ENCODE assay signal across 8 mouse cellular contexts in genomic region chr2:60810617-60811016, GRCm38 (mm10).
A peak's percentile ranks its signal among the peaks of the same experiment; 100 is the strongest.
DNase-seq lines count a peak whose midpoint lies in the region; ATAC-seq and TF ChIP-seq lines count a peak whose summit lies in the region.

No protein-coding gene starts in this region.

- 0 out of 6 replicates have a peak, but pooled peaks of 1 of the 3 experiments have one; percentile 6 for TF ChIP-seq CTCF in MEL (IDR thresholded peaks at IDR 0.05 in 2 of 3, conservative IDR thresholded peaks at IDR 0.05 in 1 of 3; ENCODE audit: control insufficient read depth in 1 of 3, insufficient read depth in 1 of 3, low read depth in 2 of 3, low read length in 3 of 3, poor library complexity in 1 of 3, severe bottlenecking in 1 of 3)
- TF ChIP-seq CTCF in lung, postnatal 0 days (IDR thresholded peaks at IDR 0.05): peak; percentile 64

- no peak overlapping the region for H3K4me2 ChIP-seq in lung, postnatal 0 days (replicated peaks; ENCODE audit: low read depth, low read length)
- no peak overlapping the region for H3K4me2 ChIP-seq in hindbrain, embryonic 14.5 days (replicated peaks)

- no peak for TF ChIP-seq POLR2A in MEL (IDR thresholded peaks at IDR 0.05; ENCODE audit: control insufficient read depth in 1 of 2, insufficient read depth in 1 of 2, low read depth in 1 of 2, low read length in 2 of 2, poor library complexity in 1 of 2)

- intact Hi-C loops in left cerebral cortex, postnatal 25 days (cut with DNase I): no loop called here

- peak; percentile 73 for ATAC-seq in granulocyte monocyte progenitor cell, adult 5-6 weeks (replicated peaks; ENCODE audit: poor library complexity, severe bottlenecking)
- peak; percentile 83 for ATAC-seq in lung, postnatal 0 days
- no peak for ATAC-seq in hindbrain, embryonic 14.5 days (ENCODE audit: low FRiP score)

- peak; percentile 26 to 31 for DNase-seq in B cell, adult 2 months
- peak; percentile 72 for DNase-seq in MEL (ENCODE audit: low read depth, low spot score)
- peak; percentile 60 for DNase-seq in kidney, adult 8-10 months
- DNase-seq in lung, postnatal 0 days (ENCODE audit: low spot score): peak; percentile 89
- DNase-seq in thymus, postnatal 14 days: peak; percentile 64
- no peak for DNase-seq in left cerebral cortex, postnatal 25 days (ENCODE audit: low spot score in 2 of 2)
- no peak for DNase-seq in hindbrain, embryonic 14.5 days (ENCODE audit: low spot score)

- peak overlapping the region; percentile 6; the same call in 1 of the 2 replicates for H3K27ac ChIP-seq in MEL (ENCODE audit: control insufficient read depth, low read depth, low read length)
- H3K27ac ChIP-seq in lung, postnatal 0 days (ENCODE audit: low read length): peak overlapping the region; percentile 66
- no peak overlapping the region for H3K27ac ChIP-seq in hindbrain, embryonic 14.5 days

- peaks cover 3 to 16% of the 10 kb centered on the region in 2 experiments; a peak in 3 of 4 replicates for H3K4me1 ChIP-seq in MEL (ENCODE audit: control insufficient read depth in 1 of 2, insufficient read depth in 2 of 2, low read length in 2 of 2)
- H3K4me1 ChIP-seq in lung, postnatal 0 days (ENCODE audit: insufficient read depth, low read depth, low read length): peaks cover 39% of the 10 kb centered on the region
- peaks cover 4% of the 10 kb centered on the region; the same call in 1 of the 2 replicates for H3K4me1 ChIP-seq in hindbrain, embryonic 14.5 days (replicated peaks; ENCODE audit: control insufficient read depth, insufficient read depth, low read length)

- H3K4me3 ChIP-seq in MEL (ENCODE audit: control insufficient read depth in 1 of 2, insufficient read depth in 1 of 2, low read depth in 2 of 2, low read length in 2 of 2): no peak overlapping the region
- H3K4me3 ChIP-seq in lung, postnatal 0 days (ENCODE audit: low read depth, low read length): no peak overlapping the region
- H3K4me3 ChIP-seq in hindbrain, embryonic 14.5 days (replicated peaks; ENCODE audit: low read length): no peak overlapping the region

- no peak for TF ChIP-seq RAD21 in MEL (IDR thresholded peaks at IDR 0.05; ENCODE audit: low read depth, low read length)

- H3K27me3 ChIP-seq in MEL (ENCODE audit: control insufficient read depth in 1 of 2, insufficient read depth in 2 of 2, low read length in 2 of 2): no peaks in the 10 kb centered on the region
- no peaks in the 10 kb centered on the region for H3K27me3 ChIP-seq in lung, postnatal 0 days (replicated peaks; ENCODE audit: insufficient read depth, low read length)
- no peaks in the 10 kb centered on the region for H3K27me3 ChIP-seq in hindbrain, embryonic 14.5 days (ENCODE audit: control insufficient read depth, insufficient read depth, low read length)

- H3K9me3 ChIP-seq in MEL (replicated peaks; ENCODE audit: insufficient read depth, low read length): no peaks in the 10 kb centered on the region
- no peaks in the 10 kb centered on the region for H3K9me3 ChIP-seq in lung, postnatal 0 days (ENCODE audit: low read length)
- H3K9me3 ChIP-seq in hindbrain, embryonic 14.5 days (ENCODE audit: control insufficient read depth, low read length): no peaks in the 10 kb centered on the region

- no peak overlapping the region for H3K9ac ChIP-seq in MEL (ENCODE audit: control insufficient read depth, low read depth, low read length, poor library complexity, severe bottlenecking)
- no peak overlapping the region for H3K9ac ChIP-seq in lung, postnatal 0 days (replicated peaks; ENCODE audit: low read depth)
- no peak overlapping the region for H3K9ac ChIP-seq in hindbrain, embryonic 14.5 days

- H3K36me3 ChIP-seq in MEL (ENCODE audit: control insufficient read depth in 1 of 2, insufficient read depth in 2 of 2, low read length in 2 of 2): peaks cover 0 to 9% of the 10 kb centered on the region in 2 experiments; a peak in 2 of 4 replicates
- no peaks in the 10 kb centered on the region for H3K36me3 ChIP-seq in lung, postnatal 0 days (ENCODE audit: insufficient read depth, low read length)
- H3K36me3 ChIP-seq in hindbrain, embryonic 14.5 days (replicated peaks; ENCODE audit: control insufficient read depth, insufficient read depth): no peaks in the 10 kb centered on the region

- no peak for TF ChIP-seq EP300 in MEL (IDR thresholded peaks at IDR 0.05; ENCODE audit: low read depth in 1 of 2, low read length in 2 of 2)
- TF ChIP-seq EP300 in lung, postnatal 0 days (IDR thresholded peaks at IDR 0.05): peak; percentile 75

- no peaks in the 10 kb centered on the region; the same call in 1 of the 2 replicates for H3K79me2 ChIP-seq in MEL (ENCODE audit: control insufficient read depth, insufficient read depth, low read length, poor library complexity)

TF ChIP-seq in MEL, 35 proteins besides CTCF, POLR2A, EP300 and RAD21:
- no peak for TF ChIP-seq MAX (IDR thresholded peaks at IDR 0.05; ENCODE audit: low read length)
- no peak for TF ChIP-seq POLR2AphosphoS5 (IDR thresholded peaks at IDR 0.05; ENCODE audit: borderline replicate concordance, low read depth, low read length)
- no peak for TF ChIP-seq CHD2 (IDR thresholded peaks at IDR 0.05; ENCODE audit: low read length)
- TF ChIP-seq NRF1 (IDR thresholded peaks at IDR 0.05; ENCODE audit: insufficient read depth, low read depth, low read length, poor library complexity, severe bottlenecking): no peak
- TF ChIP-seq ELF1 (IDR thresholded peaks at IDR 0.05; ENCODE audit: low read depth, low read length): peak; percentile 64

Comparison
In these comparisons a context has a peak if more than half of its experiments do, and no peak if none do; other contexts are left out.
1. DNase-seq: peak in B cell, adult 2 months (2 of 2), MEL (single experiment), kidney, adult 8-10 months (2 of 2), lung, postnatal 0 days (single experiment) and thymus, postnatal 14 days (single experiment); none in left cerebral cortex, postnatal 25 days (0 of 2) and hindbrain, embryonic 14.5 days (single experiment).